Mouse (Mus musculus) neural tube, embryonic 10.5 days (tissue): Measurements from ENCODE around the gene Tia1.
"Not testable (repeated sequence)": the region's sequence is repeated elsewhere in the genome, so short reads cannot be mapped to it uniquely, and the experiment has no call there.

Source experiments
- DNase-seq: peaks from one replicate; pipeline ENCODE4 v3.0.0-alpha.2; 2017; ENCODE audit warnings: low spot score; ENCODE audit errors: extremely low spot score

Tia1 gene

DNA sequence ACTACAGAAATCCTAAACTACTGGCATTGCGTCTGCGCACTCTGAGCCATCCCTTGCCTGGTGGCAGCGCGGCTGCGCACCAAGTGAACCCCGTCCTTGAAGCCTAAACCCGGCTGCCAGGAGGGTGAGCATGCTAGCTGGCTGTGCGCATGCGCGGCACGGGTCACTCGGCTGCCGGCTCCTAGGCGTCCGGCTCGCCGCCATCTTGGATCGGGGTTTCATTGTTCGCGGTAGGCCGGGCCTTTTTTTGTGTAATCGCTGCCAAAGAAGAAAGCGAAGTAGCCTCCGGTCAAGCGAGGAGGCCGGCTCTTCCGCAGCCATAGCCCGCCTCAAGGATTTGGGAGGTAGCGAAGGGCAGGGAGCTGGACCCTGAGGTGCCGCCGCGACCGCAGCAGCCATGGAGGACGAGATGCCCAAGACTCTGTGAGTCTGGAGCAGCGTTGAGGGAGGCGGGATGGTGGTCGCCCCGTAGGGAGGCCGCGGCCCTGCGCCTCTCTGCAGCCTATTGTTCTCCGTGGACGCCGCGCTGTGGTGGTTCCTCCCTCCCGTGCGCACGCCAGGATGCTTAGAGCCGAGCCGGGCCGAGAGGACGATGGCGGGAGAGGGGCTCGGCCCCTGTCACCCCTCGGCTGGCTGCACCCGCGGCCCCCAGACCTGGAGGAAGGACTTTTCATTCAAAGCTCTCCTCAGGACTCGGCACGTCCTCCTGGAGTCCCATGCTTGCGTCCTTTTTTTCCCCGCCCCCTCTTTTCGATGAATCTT, at the start of gene Tia1:
Gene Tia1, plus strand, starts transcription at position 120 of the 762 bp plus-strand sequence.
- DNase-seq = peak; percentile 97

- no peak for DNase-seq
Observed at GRCm38 (mm10) chr6:86354948-86355347, 49.1 kb upstream of the Tia1 start.

DNA sequence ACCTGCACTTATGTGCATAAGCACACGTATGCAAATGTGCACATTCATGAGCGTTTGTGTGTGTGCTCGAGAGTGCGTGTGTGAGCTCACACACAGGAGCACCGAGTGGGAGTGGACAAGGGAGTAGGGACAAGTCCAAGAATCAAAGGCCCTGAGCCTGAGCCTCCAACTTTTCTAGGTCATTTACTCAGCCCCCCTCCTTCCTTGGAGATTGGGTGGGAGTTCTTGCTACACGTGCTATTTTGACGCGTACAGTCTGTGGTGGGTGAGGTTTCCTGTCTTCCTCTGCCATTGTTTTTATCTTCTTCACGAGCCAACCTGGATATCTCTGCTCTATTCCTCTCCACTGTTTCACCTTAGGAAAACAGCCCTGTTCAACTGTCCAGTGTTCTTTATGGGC, 47.1 kb upstream of the Tia1 start:
- no peak for DNase-seq

DNA sequence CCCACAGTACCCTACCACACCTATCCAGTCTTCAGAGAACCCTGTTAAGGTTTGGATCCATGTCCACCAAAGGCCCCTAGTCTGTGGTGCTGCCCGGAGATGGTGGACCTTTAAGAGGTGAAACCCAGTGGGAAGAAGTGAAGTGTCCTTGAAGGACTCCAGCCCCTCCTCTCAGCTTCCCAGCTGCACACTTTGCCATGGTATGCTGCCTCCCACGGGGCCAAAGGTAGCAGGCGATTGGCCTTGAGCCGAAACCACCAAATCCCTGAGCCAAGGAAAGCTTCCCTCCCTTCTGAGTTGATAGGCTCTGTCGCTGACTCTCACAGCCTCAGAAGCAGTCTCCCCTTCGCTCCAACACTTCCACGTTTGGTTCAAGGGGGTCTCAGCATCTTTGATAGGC, 43.3 kb upstream of the Tia1 start:
- DNase-seq = no peak

- DNase-seq = no peak
Observed at GRCm38 (mm10) chr6:86361373-86361772, 42.6 kb upstream of the Tia1 start.

DNA sequence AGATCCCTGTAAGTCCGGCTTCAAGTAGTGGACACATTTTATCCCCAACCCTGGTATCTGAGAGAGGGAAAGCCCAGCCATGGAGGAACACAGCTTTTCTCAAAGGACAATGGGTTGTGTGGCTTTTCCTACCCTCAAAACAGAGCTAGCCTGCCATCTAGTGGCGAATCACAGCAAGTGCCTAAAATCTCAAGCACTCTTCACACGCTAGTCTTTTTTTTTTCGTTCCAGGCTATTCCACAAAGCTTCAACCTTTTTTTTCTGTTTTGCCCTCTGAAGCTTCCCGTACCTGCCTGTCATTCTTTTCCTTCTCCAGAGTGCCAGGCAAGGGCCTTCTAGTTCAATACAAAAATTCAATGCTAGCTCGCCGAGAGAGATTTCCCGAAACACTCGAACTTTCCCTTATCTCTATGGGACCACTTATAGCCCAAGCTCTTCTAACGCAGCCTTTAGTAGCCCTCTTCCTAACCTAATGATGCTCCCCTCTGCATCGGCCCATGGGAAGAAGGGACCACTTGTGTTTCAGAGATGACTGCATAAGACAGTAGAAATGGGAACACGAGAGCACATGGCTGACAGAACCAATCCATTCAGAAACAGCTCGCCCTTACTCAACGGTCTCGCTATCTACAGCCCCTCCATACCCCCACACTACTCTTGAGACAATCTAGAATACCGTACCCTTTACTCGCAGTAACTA, 39.4 kb upstream of the Tia1 start:
- DNase-seq = peak; percentile 77

DNA sequence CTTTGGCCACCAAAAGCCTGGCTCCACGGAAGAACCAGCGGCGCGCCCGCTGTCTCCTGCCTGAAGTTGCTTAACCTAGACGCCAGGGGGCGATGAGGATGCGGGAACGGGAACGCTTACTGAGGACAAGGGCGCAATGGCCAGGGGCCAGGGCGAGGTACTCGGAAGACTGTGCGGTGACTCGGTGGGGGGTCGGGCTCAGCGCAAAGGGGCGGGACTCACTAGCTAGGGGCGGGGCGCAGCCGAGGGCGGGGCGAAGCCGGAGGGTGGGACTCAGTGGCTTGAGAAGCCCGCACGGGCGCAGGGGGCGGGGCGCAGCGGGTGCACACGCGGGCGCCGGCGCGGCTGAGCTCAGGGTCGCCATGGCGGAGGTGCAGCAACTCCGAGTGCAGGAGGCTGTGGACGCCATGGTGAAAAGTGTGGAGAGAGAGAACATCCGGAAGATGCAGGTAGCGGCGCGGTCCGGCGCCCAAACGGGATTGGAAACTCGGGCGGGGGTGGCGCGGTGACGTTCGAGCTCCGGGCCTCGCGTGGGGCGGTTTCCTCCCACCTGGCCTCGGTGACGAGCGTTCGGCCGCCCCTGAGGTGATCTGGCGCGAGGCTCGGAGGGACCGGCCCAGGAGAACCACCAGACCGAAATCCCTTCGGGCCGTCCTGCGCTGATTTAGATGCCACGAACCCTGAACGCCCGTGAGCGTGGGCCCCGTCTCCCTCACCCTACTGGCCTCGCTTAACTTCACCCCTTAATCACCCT, 38.5 kb upstream of the Tia1 start, which contains the start of gene Fam136a:
Gene Fam136a, plus strand, starts transcription at position 276 of the 754 bp plus-strand sequence.
- peak; percentile 99 for DNase-seq

GRCm38 (mm10) chr6:86366125-86366852, 37.7 kb upstream of the Tia1 start:
- no peak for DNase-seq

DNA sequence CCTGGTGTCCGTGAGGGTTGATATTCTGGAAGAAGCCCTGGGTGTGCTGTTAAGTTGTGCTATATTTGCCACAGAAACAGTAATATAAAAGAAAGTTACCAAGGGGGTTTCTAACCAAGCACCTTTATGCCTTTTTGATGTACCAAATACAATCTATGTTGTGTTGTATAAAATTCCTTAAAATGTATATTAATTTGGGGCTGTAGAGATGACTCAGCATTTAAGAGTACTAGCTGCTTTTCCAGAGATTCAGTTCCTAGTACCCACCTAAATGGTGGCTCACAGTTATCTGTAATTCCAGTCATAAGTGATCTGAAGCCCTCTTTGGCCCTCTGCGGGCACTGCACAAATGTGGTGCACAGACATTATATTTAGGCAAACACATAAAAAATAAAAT, 37.2 kb upstream of the Tia1 start:
- no peak for DNase-seq

DNA sequence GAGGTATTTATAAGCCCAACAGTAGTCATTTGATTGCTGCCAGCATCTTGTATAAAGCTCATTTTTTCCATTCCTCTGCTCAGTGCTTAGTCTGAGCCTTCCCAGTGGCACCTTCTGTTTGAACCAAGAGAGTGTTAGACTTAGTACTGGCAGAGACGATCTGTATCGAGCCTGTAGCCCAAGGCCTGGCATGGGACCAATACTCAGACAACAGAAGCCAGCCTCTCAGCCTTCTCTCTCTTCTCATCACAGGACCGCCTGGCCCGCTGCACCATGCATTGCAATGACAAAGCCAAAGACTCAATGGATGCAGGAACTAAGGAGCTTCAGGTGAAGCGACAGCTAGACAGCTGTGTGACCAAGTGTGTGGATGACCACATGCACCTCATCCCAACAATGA, 35.5 kb upstream of the Tia1 start:
- DNase-seq = no peak

GRCm38 (mm10) chr6:86370093-86370713, 33.8 kb upstream of the Tia1 start:
- DNase-seq = no peak

- DNase-seq = peak; percentile 38
Observed at GRCm38 (mm10) chr6:86370764-86371339, 33.2 kb upstream of the Tia1 start, which contains the start of gene Snrpg. Gene Snrpg (plus strand): TSS chr6:86371304.

DNA sequence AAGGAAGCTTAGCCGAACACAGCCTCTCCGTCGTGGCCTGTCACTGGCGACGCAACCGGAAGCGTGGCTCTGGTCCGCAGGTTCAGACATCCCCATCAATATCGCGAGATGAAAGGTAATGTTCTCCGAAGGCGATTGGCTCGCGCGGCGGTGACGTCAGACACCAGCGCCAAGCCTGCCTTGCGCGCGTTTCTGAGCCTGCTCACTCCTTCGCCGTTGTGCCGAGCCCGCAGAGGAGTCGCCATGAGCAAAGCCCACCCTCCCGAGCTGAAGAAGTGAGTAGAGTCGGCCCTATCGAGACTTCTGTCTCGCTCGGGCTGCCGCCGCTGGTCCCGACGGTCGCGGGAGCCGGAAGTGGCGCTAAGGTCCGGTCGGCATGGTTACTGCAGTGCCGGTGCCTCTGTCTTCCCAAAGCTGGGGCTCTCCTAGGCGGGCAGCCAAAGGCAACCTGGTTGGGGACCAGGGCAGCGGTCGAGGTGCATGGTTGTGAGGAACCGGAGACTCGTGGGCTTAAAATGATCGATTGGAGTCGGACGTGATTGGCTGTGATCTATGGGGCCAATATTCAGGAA, 32.6 kb upstream of the Tia1 start:
- peak; percentile 97 for DNase-seq

- no peak for DNase-seq
Observed at GRCm38 (mm10) chr6:86371950-86372516, 32.0 kb upstream of the Tia1 start.

DNA sequence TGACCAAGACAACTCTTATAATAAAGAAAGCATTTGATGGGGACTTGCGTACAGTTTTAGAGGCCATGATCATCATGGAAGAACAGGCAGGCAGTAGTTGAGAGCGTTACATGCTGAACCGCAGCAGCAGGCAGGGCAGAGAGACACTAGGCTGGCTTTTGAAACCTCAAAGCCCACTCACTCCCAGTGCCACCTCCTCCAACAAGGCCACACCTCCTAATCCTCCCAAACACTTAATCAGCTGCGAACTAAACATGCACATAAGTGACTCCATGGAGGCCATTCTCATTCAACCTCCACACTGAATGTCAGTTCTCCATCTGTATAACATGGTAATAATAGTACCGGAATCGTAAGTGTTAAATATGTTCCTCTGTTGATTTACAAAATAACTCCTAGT, 30.5 kb upstream of the Tia1 start:
- DNase-seq = no peak

- DNase-seq = no peak
Observed at GRCm38 (mm10) chr6:86378341-86378740, 25.7 kb upstream of the Tia1 start.

DNA sequence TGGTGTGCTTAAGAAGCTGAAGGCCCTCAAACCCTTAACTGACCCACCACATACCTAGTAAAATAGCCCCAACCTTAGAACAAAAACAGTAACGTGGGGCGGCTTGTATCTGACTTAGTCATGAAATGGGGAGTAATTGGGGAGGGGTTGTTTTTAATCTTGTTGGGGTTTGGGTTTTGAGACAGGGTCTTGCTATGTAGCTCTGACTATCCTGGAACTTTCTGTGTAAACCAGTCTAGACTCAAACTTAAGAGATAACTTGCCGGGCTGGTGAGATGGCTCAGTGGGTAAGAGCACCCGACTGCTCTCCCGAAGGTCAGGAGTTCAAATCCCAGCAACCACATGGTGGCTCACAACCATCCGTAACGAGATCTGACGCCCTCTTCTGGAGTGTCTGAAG, 23.9 kb upstream of the Tia1 start:
- not testable (repeated sequence) for DNase-seq

DNA sequence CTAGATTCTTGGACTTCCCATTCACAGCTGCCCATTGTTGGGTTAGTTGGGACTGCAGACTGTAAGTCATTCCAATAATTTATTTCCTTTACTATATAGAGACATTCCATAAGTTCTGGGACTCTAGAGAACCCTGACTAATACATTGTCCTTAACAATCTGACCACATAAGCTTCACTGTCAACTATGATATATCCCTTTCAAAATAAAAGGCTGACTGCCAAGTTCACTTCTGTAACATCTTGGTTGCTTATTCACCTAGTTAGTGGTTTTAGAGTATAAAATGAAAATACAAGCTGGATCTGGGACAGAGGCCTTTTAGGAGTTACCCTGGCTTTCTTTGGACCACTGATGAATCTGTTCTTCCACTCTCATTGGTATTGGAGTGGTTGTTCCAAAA, 21.5 kb upstream of the Tia1 start:
- no peak for DNase-seq

DNA sequence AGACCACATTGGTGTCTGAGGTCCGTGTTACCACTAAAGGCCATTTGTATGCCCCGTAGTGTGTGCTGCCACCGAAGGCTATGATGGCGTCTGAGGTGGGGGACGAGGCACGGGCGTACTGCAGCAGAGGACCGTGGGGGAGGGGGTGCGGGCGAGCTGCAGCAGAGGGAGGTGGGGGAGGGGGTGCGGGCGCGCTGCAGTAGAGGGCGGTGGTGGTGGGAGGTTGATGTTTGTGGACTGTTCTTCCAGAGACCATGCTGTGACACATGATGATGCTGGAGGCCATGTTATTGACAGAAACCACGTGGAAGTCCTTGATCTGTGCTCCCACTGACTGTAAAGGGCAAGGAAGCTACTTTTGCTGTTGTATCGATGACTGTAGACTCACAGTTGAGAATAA, 20.6 kb upstream of the Tia1 start:
- DNase-seq = no peak

GRCm38 (mm10) chr6:86384692-86385091, 19.3 kb upstream of the Tia1 start:
- DNase-seq = no peak
